In the genomic region with DNA sequence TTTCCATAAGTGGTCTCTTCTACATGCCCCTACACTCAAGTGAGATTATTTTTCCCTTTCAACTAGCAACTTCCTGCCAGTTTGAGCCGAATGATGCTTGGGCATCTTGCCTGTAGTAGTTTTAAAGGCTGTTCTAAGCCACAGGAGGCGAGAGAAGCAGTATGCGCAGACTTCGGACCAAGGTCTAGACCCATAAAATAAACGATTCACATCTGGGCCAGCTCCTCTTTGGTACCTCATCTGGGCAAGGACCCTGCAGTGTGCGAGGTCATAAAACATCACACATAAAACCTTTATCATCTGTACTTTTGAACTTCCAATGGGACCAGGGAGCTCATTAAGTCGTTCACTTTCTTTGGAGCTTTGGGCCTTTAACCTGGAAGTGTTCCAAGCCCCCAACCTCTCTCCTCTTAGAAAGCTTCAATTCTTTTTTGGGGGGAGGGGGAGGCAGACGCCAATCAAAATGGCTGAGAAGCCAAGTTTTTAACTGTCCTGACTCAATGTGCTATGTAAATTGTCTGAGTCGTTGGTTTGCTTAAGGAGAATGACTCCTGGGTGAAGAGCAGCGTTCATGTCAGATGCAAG, we compare ENCODE assay signal across 16 mouse cellular contexts.
"Had no signal": no experiment of that assay in that cellular context is flagged by ENCODE, and none has a peak within 500 bp of the region (broad histone marks: within the 10 kb centered on the region; RNA-seq: fewer than 3 reads in every experiment).

No protein-coding gene starts in this region.

- H3K4me3 ChIP-seq: kidney, embryonic 15.5 days; liver, embryonic 15.5 days; midbrain, embryonic 12.5 days; myocyte; neural tube, embryonic 15.5 days had no signal

- H3K4me1 ChIP-seq: liver, embryonic 15.5 days had no signal

- H3K36me3 ChIP-seq: liver, embryonic 15.5 days; midbrain, embryonic 12.5 days; neural tube, embryonic 15.5 days had no signal

- H3K9ac ChIP-seq: kidney, embryonic 15.5 days; liver, embryonic 15.5 days; midbrain, embryonic 12.5 days; neural tube, embryonic 15.5 days had no signal

- H3K27me3 ChIP-seq: kidney, embryonic 15.5 days; liver, embryonic 15.5 days; midbrain, embryonic 12.5 days; neural tube, embryonic 15.5 days had no signal

- DNase-seq: kidney, adult 2 months; kidney, postnatal 25 days; layer of hippocampus, postnatal 36 days; lung, adult 2 months; lung, postnatal 36 days; right cerebral cortex, adult 18-20 months; thymus, adult 18-20 months; thymus, postnatal 14 days had no signal

- H3K9me3 ChIP-seq: kidney, embryonic 15.5 days; liver, embryonic 15.5 days; midbrain, embryonic 12.5 days; neural tube, embryonic 15.5 days had no signal

- H3K27ac ChIP-seq: kidney, embryonic 15.5 days; liver, embryonic 15.5 days; midbrain, embryonic 12.5 days; neural tube, embryonic 15.5 days had no signal

- ATAC-seq: inflammation-experienced regulatory T-cells, adult 6 months; lung, postnatal 0 days had no signal

- H3K4me2 ChIP-seq: kidney, embryonic 15.5 days; liver, embryonic 11.5 days; liver, embryonic 15.5 days; midbrain, embryonic 12.5 days; neural tube, embryonic 15.5 days had no signal
